ENCODE assay signal across 8 mouse cellular contexts in genomic region chr15:59783393-59783781, GRCm38 (mm10).
DNase-seq lines count a peak whose midpoint lies in the region; ATAC-seq and TF ChIP-seq lines count a peak whose summit lies in the region.

No protein-coding gene starts in this region.

- no peak for TF ChIP-seq CTCF in forebrain, postnatal 0 days (IDR thresholded peaks at IDR 0.05; ENCODE audit: low read depth)

- no peak overlapping the region for H3K4me3 ChIP-seq in heart, embryonic 11.5 days (ENCODE audit: low read depth, low read length)
- H3K4me3 ChIP-seq in forebrain, postnatal 0 days (ENCODE audit: low read depth, low read length): no peak overlapping the region

- WGBS in heart, embryonic 11.5 days (ENCODE audit: insufficient replicate concordance): 6% methylated on average over 6 of the region's 6 CpGs
- WGBS in forebrain, postnatal 0 days: 4% methylated on average over 5 of the region's 6 CpGs

- peak overlapping the region; percentile 49 for H3K4me2 ChIP-seq in heart, embryonic 11.5 days
- peak overlapping the region; percentile 38 for H3K4me2 ChIP-seq in forebrain, postnatal 0 days (ENCODE audit: low read depth)

- H3K9me3 ChIP-seq in heart, embryonic 11.5 days (replicated peaks; ENCODE audit: control insufficient read depth, low read length): peaks cover 3% of the 10 kb centered on the region; the same call in 1 of the 2 replicates
- no peaks in the 10 kb centered on the region for H3K9me3 ChIP-seq in forebrain, postnatal 0 days (ENCODE audit: low read length)

- H3K27me3 ChIP-seq in heart, embryonic 11.5 days (ENCODE audit: control insufficient read depth, insufficient read depth, low read length): no peaks in the 10 kb centered on the region
- no peaks in the 10 kb centered on the region for H3K27me3 ChIP-seq in forebrain, postnatal 0 days (ENCODE audit: insufficient read depth, low read length)

- H3K4me1 ChIP-seq in heart, embryonic 11.5 days (ENCODE audit: control insufficient read depth, insufficient read depth, low read length): peaks cover 14% of the 10 kb centered on the region
- peaks cover 4% of the 10 kb centered on the region; the same call in 1 of the 2 replicates for H3K4me1 ChIP-seq in forebrain, postnatal 0 days (ENCODE audit: insufficient read depth)

- intact Hi-C loops in heart, postnatal 10 days (cut with DNase I): no loop called here

- no peak for DNase-seq in heart, postnatal 10 days
- peak; percentile 73 for DNase-seq in Muller cell, postnatal 12 days (ENCODE audit: inconsistent ontology term)
- peak; percentile 12 for DNase-seq in forebrain, postnatal 0 days
- DNase-seq in lung, postnatal 10 days: peak; percentile 43
- DNase-seq in right cerebral cortex, postnatal 14 days: no peak
- DNase-seq in spleen, postnatal 36 days (ENCODE audit: low spot score in 2 of 2): no peak

- no peak overlapping the region for H3K27ac ChIP-seq in heart, embryonic 11.5 days (ENCODE audit: low read depth, low read length)
- no peak overlapping the region for H3K27ac ChIP-seq in forebrain, postnatal 0 days (ENCODE audit: low read depth, low read length)

- H3K9ac ChIP-seq in heart, embryonic 11.5 days (ENCODE audit: low read depth, low read length): no peak overlapping the region
- no peak overlapping the region for H3K9ac ChIP-seq in forebrain, postnatal 0 days

- H3K36me3 ChIP-seq in heart, embryonic 11.5 days (ENCODE audit: control insufficient read depth, insufficient read depth, low read length): no peaks in the 10 kb centered on the region
- no peaks in the 10 kb centered on the region for H3K36me3 ChIP-seq in forebrain, postnatal 0 days (ENCODE audit: insufficient read depth)

- no peak for ATAC-seq in heart, embryonic 11.5 days (replicated peaks; ENCODE audit: insufficient number of reproducible peaks, low FRiP score, low TSS enrichment)
- peak; percentile 50; the same call in 1 of the 2 replicates for ATAC-seq in forebrain, postnatal 0 days
- ATAC-seq in frontal cortex, adult (ENCODE audit: low TSS enrichment): no peak

Comparison
In these comparisons a context has a peak if more than half of its experiments do, and no peak if none do; other contexts are left out.
1. DNase-seq: peak in Muller cell, postnatal 12 days (single experiment), forebrain, postnatal 0 days (single experiment) and lung, postnatal 10 days (single experiment); none in heart, postnatal 10 days (0 of 2), right cerebral cortex, postnatal 14 days (single experiment) and spleen, postnatal 36 days (0 of 2).